Mouse (Mus musculus) gastrocnemius, postnatal 25 days (tissue): Measurements from ENCODE around the gene Dusp19. TPM values are rescaled to one million over a fixed set of nuclear protein-coding genes. Genes with fewer than 3 reads are reported as not detected.

Experiments
- DNase-seq: peaks from one replicate; pipeline ENCODE4 v3.0.0; 2022
- long read RNA-seq, 2 experiments: library from polyadenylated mRNA; stranded (forward); transcript quantifications; one replicate each; pipeline ENCODE4 v2.0.0; 2021
- total RNA-seq, 2 experiments: library from RNA; stranded (reverse); gene quantifications; 1 replicate in 1 of 2; 2 replicates in 1 of 2; pipeline ENCODE4 v1.2.3; 2021

Gene Dusp19
- 1 to 10 TPM; 8.5 TPM for total RNA-seq
- long read RNA-seq, experiment 1, transcript Dusp19-201 (4 exons, 1,632 nt) = major isoform, 8 of 15 reads
- long read RNA-seq, experiment 1, partial matches to known transcripts = 0 of 15 reads
- long read RNA-seq, experiment 1, other reads (novel, unspliced or antisense) = 5 of 15 reads
- long read RNA-seq, experiment 2, transcript Dusp19-201 (4 exons, 1,632 nt) = major isoform, 12 of 16 reads
- long read RNA-seq, experiment 2, partial matches to known transcripts = 0 of 16 reads
- long read RNA-seq, experiment 2, other reads (novel, unspliced or antisense) = 3 of 16 reads

- peak; percentile 92 for DNase-seq
Observed at GRCm38 (mm10) chr2:80616854-80617737, at the start of gene Dusp19, which contains the start of gene Nup35. Gene Dusp19 (plus strand): TSS chr2:80617045. Gene Nup35 (plus strand): TSS chr2:80617236.

GRCm38 (mm10) chr2:80567411-80567810, 49.4 kb upstream of the Dusp19 start:
- no peak for DNase-seq

GRCm38 (mm10) chr2:80570656-80571055, 46.2 kb upstream of the Dusp19 start:
- DNase-seq = no peak

DNA sequence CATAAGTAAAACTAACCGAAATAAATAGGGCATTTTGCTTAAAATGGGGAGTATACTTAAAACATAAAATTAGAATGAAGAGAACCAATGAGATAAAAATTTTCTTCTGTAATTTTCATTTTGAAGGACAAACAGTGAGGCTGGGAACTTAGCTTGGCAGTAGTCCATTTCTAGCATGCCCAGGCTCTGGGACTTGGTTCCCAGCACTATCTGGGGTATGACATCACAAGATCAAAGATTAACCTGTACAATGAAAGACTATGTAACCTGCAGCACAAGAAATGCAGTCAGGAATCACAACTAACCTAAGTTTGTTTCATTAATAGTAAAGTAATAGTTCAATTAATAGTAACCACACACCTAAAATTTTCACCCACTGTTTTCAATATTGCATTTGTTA, 39.6 kb upstream of the Dusp19 start:
- DNase-seq = no peak

- DNase-seq = no peak
Observed at GRCm38 (mm10) chr2:80579253-80579891, 37.5 kb upstream of the Dusp19 start.

DNA sequence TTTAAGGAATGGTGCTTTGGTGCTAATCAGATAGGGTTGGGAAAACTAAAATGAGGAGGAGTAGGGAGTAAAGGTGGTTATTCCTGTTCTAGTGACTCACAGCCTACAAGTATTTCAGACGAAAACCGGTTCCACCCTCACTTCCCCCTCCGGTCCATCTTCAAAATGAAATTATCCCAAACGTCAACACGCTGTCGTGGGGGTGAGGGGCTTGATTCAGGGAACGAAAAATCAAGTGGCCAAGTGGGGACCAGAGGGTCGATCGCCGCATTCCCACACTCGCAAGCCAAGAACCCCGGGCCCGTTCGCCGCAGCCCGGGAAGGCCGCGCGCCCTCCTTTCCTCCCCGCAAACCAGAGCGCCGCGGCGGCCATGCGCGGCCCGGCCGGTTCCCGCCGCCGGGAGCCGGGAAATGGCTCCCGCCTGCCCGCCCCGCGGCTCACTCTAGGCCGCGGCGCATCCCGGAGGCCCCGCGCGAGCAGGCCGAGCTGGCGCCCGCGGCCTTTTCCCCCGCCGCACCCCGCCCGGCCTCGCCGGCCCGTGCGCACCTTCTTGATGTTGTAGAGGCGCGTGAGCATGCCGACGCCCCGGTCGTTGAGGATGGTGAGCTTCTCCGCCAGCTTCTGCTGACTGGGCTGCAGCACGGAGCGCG, 36.4 kb upstream of the Dusp19 start:
- no peak for DNase-seq

GRCm38 (mm10) chr2:80581043-80581711, 35.7 kb upstream of the Dusp19 start, which contains the start of gene Nckap1:
Gene Nckap1 (minus strand): TSS chr2:80581380.
- peak; percentile 90 for DNase-seq

DNA sequence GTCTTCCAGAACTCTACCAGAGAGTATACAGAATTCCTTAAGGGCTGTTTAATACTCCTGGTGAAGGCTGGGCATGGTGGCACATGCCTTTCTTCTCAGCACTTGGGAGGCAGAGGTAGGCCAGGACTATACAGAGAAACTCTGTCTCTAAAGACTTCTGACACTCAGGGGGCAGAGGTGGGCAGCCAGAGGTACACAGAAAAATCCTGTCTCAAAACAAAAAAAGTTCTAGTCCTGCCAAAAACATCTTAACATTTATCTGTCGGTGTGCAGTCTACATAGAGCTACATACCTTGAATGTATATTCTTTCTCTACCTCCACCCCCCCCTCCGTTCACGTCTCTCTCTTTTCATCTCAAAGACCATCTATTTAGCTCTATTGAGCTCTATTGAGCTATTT, 34.5 kb upstream of the Dusp19 start:
- DNase-seq = no peak

DNA sequence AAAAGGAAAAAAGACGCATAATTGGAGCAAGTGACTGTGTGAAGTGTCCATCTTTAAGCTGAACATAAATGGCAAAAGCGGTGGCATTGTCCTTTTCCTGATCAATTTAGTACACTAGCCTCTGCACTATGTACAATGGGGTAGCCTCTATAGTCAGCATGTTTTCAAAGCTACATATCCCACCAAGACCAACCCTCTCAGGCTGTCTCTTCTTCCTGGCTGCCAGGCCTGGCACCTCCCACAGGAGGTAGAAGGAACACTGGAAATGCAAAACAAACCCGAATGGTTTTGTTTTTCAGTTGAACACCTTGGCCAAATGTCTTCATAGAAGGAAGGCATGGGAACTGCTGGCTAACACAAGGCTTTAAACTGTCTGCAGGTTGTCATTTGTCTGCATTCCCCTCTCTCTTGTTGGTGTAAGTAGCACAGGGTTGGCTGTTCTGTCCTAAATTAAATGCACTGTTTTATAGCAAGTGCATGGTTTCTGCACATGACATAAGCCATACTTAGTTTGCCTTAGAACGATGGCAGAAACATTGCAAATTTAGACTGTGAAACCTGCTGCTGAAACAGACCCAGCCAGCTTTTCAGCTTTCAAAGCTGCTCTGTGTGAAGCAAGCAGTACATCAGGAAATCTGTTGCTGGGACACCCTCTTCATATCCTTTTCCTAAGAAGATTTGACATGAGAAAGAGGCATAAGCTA, 22.5 kb upstream of the Dusp19 start:
- DNase-seq = no peak

- no peak for DNase-seq
Observed at GRCm38 (mm10) chr2:80596960-80597359, 19.9 kb upstream of the Dusp19 start.

DNA sequence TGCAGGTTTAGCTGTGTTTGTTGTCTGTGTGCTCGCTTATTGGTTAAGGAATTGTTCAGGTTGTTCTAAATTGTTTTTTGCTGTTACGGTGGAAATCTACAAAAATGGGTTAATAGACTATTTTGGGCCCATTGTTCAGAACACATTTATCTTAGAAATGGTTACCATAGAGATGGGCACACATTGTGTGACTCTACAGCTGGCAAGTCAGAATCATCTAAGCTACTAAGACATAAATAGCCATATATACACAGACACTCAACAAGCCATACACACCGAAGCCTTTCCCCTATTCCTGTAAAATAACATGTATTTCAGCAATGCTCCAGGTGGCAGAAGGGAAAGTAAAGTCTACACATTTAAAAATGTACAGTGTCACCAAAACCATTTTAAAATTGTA, 17.0 kb upstream of the Dusp19 start:
- DNase-seq = no peak

GRCm38 (mm10) chr2:80600611-80601010, 16.2 kb upstream of the Dusp19 start:
- no peak for DNase-seq

- DNase-seq = no peak
Observed at GRCm38 (mm10) chr2:80602756-80603155, 14.1 kb upstream of the Dusp19 start.

DNA sequence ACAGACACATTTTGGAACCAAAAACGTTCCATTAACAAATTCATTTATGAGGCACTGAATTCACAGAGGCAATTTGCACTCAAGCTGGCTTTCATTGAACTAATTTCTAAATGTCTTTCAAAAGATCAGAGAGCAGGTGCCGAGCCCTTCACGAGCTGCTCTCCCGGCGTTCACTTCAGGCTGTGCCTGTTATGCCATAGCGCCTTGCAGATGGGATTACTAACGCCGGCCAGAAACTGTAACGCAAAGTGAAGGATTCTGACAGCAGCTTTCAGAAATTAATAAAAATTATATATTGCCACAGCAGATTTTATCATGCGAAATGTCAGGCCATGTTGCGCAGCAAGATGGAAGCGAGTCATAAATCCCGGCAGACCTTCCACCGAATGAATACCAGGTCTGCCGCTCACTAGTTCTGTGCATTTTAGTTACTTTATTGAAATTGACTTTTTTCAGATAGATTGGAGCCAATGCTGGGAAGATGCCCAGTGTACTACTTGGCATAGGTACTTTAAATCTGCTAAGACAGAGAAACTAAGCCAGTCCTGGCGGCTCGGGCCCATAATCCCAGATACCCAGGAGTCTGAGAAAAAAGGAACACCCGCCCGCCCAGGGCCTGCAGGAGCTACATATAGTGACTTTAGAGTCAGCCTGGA, 12.9 kb upstream of the Dusp19 start:
- no peak for DNase-seq

DNA sequence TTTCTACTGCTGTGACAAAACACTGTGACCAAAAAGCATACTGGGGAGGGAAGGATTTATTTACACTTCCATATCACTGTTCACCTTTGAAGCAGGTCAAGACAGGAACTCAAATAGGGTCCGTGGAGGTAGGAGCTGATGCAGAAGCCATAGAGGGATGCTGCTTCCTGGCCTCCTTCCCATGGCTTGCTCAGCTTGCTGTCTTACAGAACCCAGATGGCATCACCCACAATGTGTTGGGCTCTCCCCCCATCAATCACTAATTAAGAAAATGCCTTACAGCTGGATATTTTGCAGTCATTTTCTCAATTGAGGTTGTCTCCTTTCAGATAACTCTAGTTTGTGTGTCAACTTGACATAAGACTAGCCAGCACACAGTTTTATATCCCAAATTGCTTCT, 4.6 kb upstream of the Dusp19 start:
- no peak for DNase-seq

DNA sequence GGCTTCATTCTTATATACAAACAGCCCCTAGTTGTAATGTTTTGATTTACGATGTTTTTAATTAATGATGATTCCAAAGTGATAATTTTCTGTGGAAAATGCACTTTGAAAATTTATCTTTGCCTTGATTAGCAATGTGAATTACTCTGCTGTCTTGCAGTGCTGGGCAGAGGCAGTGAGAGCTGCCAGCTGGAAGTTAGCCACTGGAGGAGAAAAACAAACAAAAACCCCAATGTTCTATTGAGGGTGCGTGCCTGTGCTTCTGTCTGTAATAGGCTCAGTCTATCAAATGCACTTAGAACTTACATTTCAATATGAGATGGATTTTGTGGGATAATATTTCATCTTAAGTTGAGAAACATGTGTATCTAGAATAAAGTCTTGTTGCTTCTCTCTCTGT, 4.0 kb upstream of the Dusp19 start:
- DNase-seq = no peak

- DNase-seq = no peak
Observed at GRCm38 (mm10) chr2:80618991-80619390, 2.1 kb downstream of the Dusp19 start.

GRCm38 (mm10) chr2:80621921-80622320, 5.1 kb downstream of the Dusp19 start:
- DNase-seq = no peak

DNA sequence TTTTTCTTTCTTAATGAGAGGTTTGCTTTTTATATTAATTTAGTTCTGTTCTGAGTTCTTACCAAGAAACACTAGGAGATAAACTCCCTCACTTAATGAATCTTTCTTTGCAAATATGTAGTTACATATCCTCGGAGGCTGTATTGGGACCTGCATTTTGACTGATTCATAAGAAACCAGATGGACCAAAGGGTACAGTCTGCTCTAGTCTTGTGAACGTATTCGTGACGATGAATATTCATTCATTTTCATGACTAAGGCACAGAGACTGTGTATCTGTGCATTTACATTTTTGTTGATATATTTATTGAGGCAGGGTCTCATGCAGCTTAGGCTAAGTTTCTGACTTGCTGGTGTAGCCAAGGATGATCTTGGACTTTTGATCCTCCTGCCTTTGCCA, 7.7 kb downstream of the Dusp19 start:
- no peak for DNase-seq

DNA sequence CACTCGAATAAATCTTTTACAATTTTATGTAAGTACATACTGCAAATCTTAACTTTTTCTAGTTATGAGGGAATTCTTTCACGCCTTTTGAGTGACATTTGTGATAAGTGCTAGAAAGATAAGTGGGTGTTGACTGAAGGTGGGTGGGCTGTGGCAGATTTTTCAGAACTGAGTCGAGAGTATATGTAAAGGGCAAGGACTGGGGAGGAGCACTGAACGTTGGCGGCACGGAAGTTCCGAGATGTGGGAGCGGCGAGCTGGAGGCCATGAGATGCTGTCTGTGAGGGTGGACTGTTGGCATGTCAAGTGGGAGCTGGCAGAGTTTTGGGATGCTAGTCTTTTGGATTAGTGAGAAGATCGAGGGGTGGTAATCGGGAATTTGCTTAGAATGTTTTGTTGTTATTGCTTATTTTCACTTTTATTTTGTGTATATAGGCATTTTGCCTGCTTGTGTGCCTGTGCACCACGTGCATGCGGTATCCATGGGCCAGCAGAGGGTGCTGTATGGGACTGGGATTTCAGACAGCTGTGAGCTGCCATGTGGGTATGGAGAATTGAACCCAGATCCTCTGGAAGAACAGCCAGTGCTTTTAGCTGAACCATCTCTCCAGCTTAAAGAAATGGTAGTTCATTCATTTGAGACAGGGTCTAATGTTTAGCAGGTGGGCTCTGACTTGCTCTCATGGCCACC, 15.6 kb downstream of the Dusp19 start:
- no peak for DNase-seq
